Mouse (Mus musculus): Measurements from ENCODE around the gene Mob1b.

Mob1b gene

DNA sequence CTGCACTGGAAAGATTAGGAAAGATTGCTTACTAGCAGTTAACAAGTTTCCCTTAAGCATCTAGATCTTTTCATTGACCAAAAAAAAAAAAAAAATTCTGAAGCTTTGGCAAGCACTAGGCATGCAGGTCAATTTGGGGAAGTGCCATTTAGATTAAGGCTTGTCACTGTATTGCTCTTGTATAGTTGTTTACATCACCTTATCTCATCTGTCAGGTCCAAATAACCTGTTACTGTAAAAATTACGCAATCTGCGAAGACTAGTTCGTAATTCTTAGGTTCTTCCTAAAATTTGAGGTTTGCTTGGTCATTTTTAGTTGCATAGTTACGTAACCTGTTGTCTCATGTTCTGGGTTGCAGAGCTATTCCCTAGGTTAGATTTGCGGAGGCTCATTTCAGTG is 46.2 kb downstream of the Mob1b start:
- DNase-seq (ENCODE audit: extremely low spot score, low read depth, low spot score), result no peak

DNA sequence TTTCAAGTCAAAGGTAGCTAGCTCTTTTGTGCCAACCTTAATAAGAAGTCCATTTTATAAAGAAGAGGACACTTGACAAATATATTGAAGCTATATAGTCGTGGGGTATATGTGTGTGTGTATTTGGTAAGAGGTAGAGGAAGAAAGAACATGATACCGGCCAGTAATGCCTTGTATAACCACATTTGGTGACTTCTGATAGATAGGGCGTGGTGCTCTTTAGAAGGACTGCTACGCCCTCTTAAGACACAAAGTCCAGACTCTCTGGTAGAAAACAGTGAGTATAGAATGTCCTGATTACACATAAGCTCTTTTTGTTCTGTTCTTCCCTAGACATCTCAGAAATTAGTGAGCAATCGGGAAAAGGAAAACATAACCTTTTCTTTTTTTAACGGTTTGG is 47.5 kb downstream of the Mob1b start:
- no peak for DNase-seq (ENCODE audit: extremely low spot score, low read depth, low spot score)

DNA sequence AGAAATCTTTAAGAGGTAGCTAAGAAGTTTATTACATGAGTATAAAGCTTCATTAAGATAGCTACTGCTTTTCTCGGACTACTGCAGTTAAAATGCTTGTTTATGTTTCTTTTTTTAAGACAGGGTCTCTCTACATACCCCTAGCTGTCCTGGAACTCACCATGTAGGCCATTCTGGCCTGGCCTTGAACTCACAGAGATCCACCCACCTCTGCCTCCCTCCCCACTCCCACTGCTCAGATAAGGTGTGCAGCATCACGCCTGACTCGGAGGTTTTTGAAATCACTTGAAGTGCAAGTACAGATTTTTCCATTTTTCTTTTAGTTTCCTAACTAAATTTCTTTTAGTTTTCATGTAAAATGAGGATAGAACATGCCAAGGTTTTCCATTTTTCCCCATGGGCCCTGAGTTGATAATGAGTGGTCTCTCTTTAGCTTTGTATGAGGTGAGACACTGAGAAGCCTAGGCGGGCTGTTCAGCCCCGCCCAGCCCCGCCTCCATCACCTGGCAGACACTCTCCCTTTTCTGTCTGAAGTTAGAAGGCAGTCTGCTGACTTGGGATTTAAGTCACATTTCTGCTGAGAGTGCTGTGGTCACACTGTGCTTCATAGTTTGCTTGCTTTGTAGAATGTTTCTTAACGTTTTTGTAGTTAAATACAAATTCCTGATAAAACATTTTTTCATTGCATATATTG is 61.6 kb downstream of the Mob1b start:
- no peak for DNase-seq (ENCODE audit: extremely low spot score, low read depth, low spot score)

DNA sequence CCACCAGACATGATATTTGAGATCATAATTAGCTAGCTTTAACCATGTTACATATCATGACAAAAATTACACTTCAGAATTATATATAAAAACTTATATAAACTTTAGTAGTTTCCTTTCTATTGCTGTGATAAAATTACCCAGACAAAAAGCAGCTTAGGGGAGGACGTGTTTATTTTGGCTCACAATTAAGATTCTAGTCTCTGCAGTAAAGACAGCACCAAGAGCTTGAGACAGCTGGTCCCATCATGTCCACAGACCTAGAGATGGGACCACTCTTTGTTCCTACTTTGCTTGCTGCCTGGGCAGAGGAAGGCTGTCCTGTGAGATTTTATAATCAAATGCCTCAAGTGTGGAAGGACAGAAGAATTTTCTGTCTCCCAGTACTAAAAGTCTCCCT is 64.4 kb downstream of the Mob1b start:
- DNase-seq (ENCODE audit: extremely low spot score, low read depth, low spot score), result no peak

DNA sequence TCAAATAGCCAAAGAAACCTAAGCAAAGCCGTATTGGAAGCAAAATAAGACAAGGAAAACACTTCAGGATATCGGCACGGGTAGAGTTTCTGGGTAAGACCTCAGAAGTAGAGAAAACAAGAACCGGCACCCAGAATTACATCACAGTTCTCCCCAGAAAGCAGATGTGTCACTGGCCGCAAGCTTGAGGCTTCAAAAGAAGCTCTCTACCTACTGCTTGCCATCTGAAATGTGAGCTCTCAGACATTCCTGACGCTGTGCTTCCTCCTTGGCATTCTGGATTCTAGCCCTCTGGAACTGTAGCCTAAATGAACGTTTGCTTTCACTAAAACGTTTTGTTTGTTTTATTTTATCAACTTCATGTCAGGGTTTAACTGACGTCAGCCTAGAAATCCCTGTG is 70.0 kb downstream of the Mob1b start:
- no peak for DNase-seq (ENCODE audit: extremely low spot score, low read depth, low spot score)

- peak; percentile 49 for DNase-seq (ENCODE audit: extremely low spot score, low read depth, low spot score)
These were observed 70.9 kb downstream of the Mob1b start for GRCm38 (mm10) chr5:88791256-88792245.

DNA sequence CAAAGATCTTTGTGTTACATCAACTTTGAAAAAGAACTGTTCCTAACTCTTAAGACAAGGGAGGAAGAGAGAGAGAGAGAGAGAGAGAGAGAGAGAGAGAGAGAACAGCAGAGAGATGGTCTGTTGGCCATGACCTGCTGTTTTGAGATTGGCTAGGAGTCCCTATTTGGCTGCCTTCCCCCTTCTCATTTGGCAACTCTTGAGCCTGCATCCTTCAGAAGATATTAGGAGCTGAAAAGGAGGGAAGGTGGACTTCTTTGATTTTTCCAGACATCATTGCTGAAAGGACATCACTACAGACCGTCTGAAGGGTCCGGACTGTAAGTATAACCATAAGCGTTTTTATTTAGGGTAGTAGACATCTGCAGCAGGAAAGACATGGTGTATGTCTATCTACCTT is 73.0 kb downstream of the Mob1b start:
- no peak for DNase-seq (ENCODE audit: extremely low spot score, low read depth, low spot score)

- no peak for DNase-seq (ENCODE audit: extremely low spot score, low read depth, low spot score)
These were observed 75.4 kb downstream of the Mob1b start for GRCm38 (mm10) chr5:88795910-88796584.

GRCm38 (mm10) chr5:88796588-88796987 is 75.9 kb downstream of the Mob1b start:
- no peak for DNase-seq (ENCODE audit: extremely low spot score, low read depth, low spot score)

- DNase-seq (ENCODE audit: extremely low spot score, low read depth, low spot score), result no peak
These were observed 76.5 kb downstream of the Mob1b start for GRCm38 (mm10) chr5:88797121-88797520.

- DNase-seq (ENCODE audit: extremely low spot score, low read depth, low spot score), result no peak
These were observed 85.0 kb downstream of the Mob1b start for GRCm38 (mm10) chr5:88805616-88806015.

- DNase-seq (ENCODE audit: extremely low spot score, low read depth, low spot score), result no peak
These were observed 85.6 kb downstream of the Mob1b start for GRCm38 (mm10) chr5:88806278-88806677.

DNA sequence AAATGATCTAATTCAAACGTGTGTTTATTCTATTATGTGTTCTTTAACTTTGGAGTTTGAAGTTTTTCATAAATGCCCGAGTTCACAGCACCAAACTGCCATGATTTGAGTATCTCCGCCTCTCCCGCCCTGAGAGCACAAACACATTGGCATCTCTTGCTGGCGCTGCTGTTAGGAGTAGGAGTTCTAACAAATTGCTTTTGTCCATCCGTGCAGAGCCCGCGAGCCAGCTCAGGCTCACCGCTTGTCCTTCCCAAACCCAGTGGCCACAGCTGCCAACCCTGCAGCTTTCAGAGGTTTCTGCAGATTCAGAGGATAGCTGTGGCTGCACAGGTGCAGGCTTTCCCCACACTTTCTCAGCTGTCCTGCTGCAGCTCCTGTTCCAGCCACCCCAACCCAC is 86.7 kb downstream of the Mob1b start:
- DNase-seq (ENCODE audit: extremely low spot score, low read depth, low spot score), result no peak

GRCm38 (mm10) chr5:88813188-88813587 is 92.5 kb downstream of the Mob1b start:
- DNase-seq (ENCODE audit: extremely low spot score, low read depth, low spot score), result no peak

Measured in hindlimb bud, embryonic 11.5 days (tissue).